Mouse (Mus musculus) megakaryocyte progenitor cell, adult 5-6 weeks (primary cell): ENCODE results near the gene Scn10a. TPM values are rescaled to one million over a fixed set of nuclear protein-coding genes. Genes with fewer than 3 reads are reported as not detected.

Source experiments
- ATAC-seq: replicated peaks from 2 replicates; pipeline ENCODE4 v1.8.0; 2016; ENCODE audit warnings: mild to moderate bottlenecking, moderate TSS enrichment, inconsistent platforms; ENCODE audit not compliant: poor library complexity
- total RNA-seq, 2 experiments: library from RNA; stranded (forward) in 1 of 2; stranded (reverse) in 1 of 2; fragments of 157-497, 149-512 nt in 1 of 2; fragments of 200-1000 nt in 1 of 2; gene quantifications; 2 replicates each; pipeline versions ENCODE4 v1.2.3 to v1.2.4; 2015 to 2017

Gene Scn10a
- total RNA-seq, 2 experiments from 2014 or later = not detected

GRCm38 (mm10) chr9:119641985-119642384 lies 77.1 kb downstream of the Scn10a start:
- ATAC-seq = 0 out of 2 replicates have a peak, but pooled peaks have one; percentile 39

GRCm38 (mm10) chr9:119634216-119634843 lies 84.8 kb downstream of the Scn10a start:
- no peak for ATAC-seq

GRCm38 (mm10) chr9:119633475-119633874 lies 85.6 kb downstream of the Scn10a start:
- no peak for ATAC-seq

- no peak for ATAC-seq
Measured at GRCm38 (mm10) chr9:119632801-119633200, 86.3 kb downstream of the Scn10a start.

- ATAC-seq = peak; percentile 76
Measured at GRCm38 (mm10) chr9:119631899-119632533, 87.1 kb downstream of the Scn10a start.

GRCm38 (mm10) chr9:119631393-119631898 lies 87.7 kb downstream of the Scn10a start:
- no peak for ATAC-seq

GRCm38 (mm10) chr9:119628690-119629268 lies 90.3 kb downstream of the Scn10a start:
- no peak for ATAC-seq

- no peak for ATAC-seq
Measured at GRCm38 (mm10) chr9:119627227-119627626, 91.9 kb downstream of the Scn10a start.

GRCm38 (mm10) chr9:119624151-119624550 lies 95.0 kb downstream of the Scn10a start:
- ATAC-seq = no peak

GRCm38 (mm10) chr9:119614798-119615197 lies 104.3 kb downstream of the Scn10a start:
- no peak for ATAC-seq

- ATAC-seq = no peak
Measured at GRCm38 (mm10) chr9:119610563-119611166, 108.5 kb downstream of the Scn10a start.

- ATAC-seq = no peak
Measured at GRCm38 (mm10) chr9:119606906-119607305, 112.2 kb downstream of the Scn10a start.

- ATAC-seq = no peak
Measured at GRCm38 (mm10) chr9:119604607-119605006, 114.5 kb downstream of the Scn10a start.

- ATAC-seq = no peak
Measured at GRCm38 (mm10) chr9:119598501-119598900, 120.6 kb downstream of the Scn10a start.

- no peak for ATAC-seq
Measured at GRCm38 (mm10) chr9:119597332-119597731, 121.8 kb downstream of the Scn10a start.

GRCm38 (mm10) chr9:119589592-119589991 lies 129.5 kb downstream of the Scn10a start:
- no peak for ATAC-seq

- peak; percentile 39; the same call in 1 of the 2 replicates for ATAC-seq
Measured at GRCm38 (mm10) chr9:119588763-119589449, 130.2 kb downstream of the Scn10a start.

- peak; percentile 93 for ATAC-seq
Measured at GRCm38 (mm10) chr9:119580668-119581067, 138.5 kb downstream of the Scn10a start.

GRCm38 (mm10) chr9:119580187-119580586 lies 138.9 kb downstream of the Scn10a start:
- ATAC-seq = no peak

GRCm38 (mm10) chr9:119578636-119579438 lies 140.3 kb downstream of the Scn10a start, which contains the start of gene Scn5a:
Gene Scn5a (minus strand): TSS chr9:119579016.
- ATAC-seq = peak; percentile 26; the same call in 1 of the 2 replicates
